Mouse (Mus musculus) E14TG2a.4 (cell line): Measurements from ENCODE around the gene Cacng8.

Experiments used
- CTCF ChIP-seq: conservative IDR thresholded peaks from 2 replicates; pipeline ENCODE4 v1.5.1; 2014; ENCODE audit warnings: low read length
- NANOG ChIP-seq: IDR thresholded peaks from 2 replicates; pipeline ENCODE4 v1.6.1; 2014; ENCODE audit warnings: borderline replicate concordance, low read length, mixed read lengths

DNA sequence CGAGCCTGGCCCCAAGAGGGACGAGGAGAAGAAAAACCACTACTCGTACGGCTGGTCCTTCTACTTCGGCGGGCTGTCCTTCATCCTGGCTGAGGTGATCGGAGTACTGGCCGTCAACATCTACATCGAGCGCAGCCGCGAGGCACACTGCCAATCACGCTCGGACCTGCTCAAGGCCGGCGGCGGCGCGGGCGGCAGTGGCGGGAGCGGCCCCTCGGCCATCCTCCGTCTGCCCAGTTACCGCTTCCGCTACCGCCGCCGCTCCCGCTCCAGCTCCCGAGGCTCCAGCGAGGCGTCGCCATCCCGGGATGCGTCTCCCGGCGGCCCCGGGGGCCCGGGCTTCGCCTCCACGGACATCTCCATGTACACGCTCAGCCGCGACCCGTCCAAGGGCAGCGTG lies 24.4 kb downstream of the Cacng8 start:
- no peak for TF ChIP-seq CTCF
- no peak for TF ChIP-seq NANOG
